Mouse (Mus musculus): ENCODE data around the gene Gfpt1. TPM values are rescaled to one million over a fixed set of nuclear protein-coding genes. Genes with fewer than 3 reads are reported as not detected.

The Gfpt1 gene
- polyA plus RNA-seq, 1 experiment = 11.9 TPM

DNA sequence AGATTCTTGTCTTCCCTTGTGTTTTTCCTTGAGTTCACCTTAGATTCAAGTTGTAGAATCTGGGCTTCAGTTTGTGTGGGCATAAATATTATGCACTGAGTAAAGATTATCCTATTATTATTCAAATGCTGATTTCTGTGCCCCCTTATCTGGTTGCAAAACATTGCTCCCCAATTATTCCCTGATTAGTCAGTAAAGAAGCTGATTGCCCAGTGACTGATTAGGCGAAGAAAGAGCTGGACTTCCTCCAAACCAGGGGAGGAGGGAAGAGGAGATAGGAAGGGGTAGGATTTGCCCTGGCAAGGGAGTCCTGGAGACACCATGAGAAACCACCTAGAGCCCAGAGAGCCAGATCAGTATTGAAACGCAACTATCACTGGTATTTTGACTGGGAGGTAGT is 38.5 kb upstream of the Gfpt1 start:
- DNase-seq = no peak
- 90% methylated on average over 2 of the region's 2 CpGs for WGBS
- Histone ChIP-seq H3K27me3 (replicated peaks; ENCODE audit: control insufficient read depth, insufficient read depth, low read length) (no peaks in the 10 kb centered on the region), H3K4me1 (ENCODE audit: control insufficient read depth, insufficient read depth, low read length) (peaks cover 7% of the 10 kb centered on the region; the same call in 1 of the 2 replicates), H3K36me3 (ENCODE audit: control insufficient read depth, insufficient read depth, low read length) (no peaks in the 10 kb centered on the region), H3K4me3 (ENCODE audit: insufficient read depth, low read depth, low read length) (no peak overlapping the region), H3K27ac (ENCODE audit: insufficient read depth, low read depth, low read length) (no peak overlapping the region)
- TF ChIP-seq CTCF (conservative IDR thresholded peaks at IDR 0.05; ENCODE audit: insufficient read depth, insufficient read length, low read depth, low read length) = no peak
- TF ChIP-seq POLR2A (IDR thresholded peaks at IDR 0.05; ENCODE audit: low read depth, low read length) = no peak

DNA sequence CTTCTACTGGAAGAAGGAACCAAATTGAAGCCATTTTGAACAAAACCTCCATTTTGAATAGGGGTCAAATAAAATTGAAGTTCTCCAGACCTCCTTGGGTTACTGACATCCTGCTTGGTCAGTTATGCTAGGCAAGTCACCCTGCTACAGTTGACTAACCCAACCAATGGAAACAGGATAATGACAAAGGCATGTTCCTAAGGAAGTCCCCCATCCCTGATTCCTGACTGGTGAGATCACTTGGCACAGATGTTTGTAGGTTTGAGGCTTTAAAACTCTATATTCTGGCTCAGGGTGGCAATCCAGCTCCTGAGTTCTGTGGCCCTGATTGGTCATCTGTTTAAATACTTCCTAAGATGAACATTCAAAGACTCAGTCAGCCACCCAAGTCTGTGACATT is 37.1 kb upstream of the Gfpt1 start:
- H3K27ac ChIP-seq (ENCODE audit: insufficient read depth, low read depth, low read length) = no peak overlapping the region
- no peak overlapping the region for H3K4me3 ChIP-seq (ENCODE audit: insufficient read depth, low read depth, low read length)
- H3K36me3 ChIP-seq (ENCODE audit: control insufficient read depth, insufficient read depth, low read length) = no peaks in the 10 kb centered on the region
- DNase-seq = no peak
- peaks cover 7% of the 10 kb centered on the region; the same call in 1 of the 2 replicates for H3K4me1 ChIP-seq (ENCODE audit: control insufficient read depth, insufficient read depth, low read length)
- H3K27me3 ChIP-seq (replicated peaks; ENCODE audit: control insufficient read depth, insufficient read depth, low read length) = no peaks in the 10 kb centered on the region
- TF ChIP-seq POLR2A (IDR thresholded peaks at IDR 0.05; ENCODE audit: low read depth, low read length) = no peak

DNA sequence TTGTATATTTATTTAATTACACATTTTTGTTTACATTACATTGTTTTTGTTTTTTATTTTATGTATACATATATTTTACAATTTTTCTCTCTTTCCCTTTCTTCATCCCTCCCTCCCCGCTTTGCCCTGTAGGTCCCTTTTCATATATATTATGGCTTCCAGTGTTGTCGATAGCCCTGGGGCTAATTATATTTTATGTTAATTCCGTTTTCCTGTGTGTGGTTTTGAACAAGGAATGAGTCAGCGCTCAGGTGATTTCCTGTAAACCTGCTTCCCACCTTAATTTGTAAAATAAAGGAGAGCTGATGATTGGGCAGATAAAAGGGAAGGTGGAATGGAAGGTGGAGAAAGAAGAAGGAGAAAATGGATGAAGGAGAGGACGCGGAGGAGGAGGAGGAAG is 33.8 kb upstream of the Gfpt1 start, which contains the start of gene Nfu1:
Gene Nfu1 (plus strand): TSS at position 350 of the 400 bp plus-strand sequence.
- no peak for DNase-seq
- peak within 1 kb of the TSS; percentile 69 for H3K27ac ChIP-seq (ENCODE audit: insufficient read depth, low read depth, low read length)
- no peaks in the 10 kb centered on the region for H3K36me3 ChIP-seq (ENCODE audit: control insufficient read depth, insufficient read depth, low read length)
- H3K4me1 ChIP-seq (ENCODE audit: control insufficient read depth, insufficient read depth, low read length) = no peaks in the 10 kb centered on the region
- WGBS = 74% methylated on average over 6 of the region's 6 CpGs
- TF ChIP-seq CTCF (conservative IDR thresholded peaks at IDR 0.05; ENCODE audit: insufficient read depth, insufficient read length, low read depth, low read length) (no peak), POLR2A (IDR thresholded peaks at IDR 0.05; ENCODE audit: low read depth, low read length) (no peak)
- H3K4me3 ChIP-seq (ENCODE audit: insufficient read depth, low read depth, low read length) = peak within 1 kb of the TSS; percentile 78
- no peaks in the 10 kb centered on the region for H3K27me3 ChIP-seq (replicated peaks; ENCODE audit: control insufficient read depth, insufficient read depth, low read length)

DNA sequence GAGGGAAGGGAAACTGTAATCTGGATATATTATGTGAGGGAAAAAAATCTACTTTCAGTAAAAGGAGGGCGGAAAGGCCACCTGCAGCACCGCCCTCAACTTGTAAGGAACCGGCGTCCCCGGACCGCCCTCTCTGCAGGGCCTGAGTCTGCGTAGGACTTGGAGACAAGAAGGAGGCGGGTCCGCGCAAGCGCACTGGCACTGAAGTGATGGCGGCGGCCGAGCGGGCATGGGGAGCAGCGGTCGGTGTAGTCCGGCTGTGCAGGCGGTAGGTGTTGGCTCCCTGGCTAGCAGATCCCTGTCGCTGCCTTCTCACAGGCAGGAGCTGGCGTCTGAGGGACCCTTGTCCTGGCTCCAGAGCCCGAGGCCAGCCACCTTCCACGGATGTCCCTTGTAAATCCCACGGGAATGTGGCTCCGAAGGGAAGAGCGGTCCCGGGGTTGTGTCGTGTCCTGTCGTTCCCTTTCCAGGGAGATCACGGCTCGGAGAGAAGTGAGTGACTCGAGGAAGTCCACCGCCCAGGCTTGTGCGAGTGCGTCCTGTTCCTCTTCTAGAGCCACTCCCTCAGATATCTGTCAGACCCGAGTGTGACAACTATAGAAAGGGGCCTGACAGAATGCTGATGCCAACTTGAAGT is 32.8 kb upstream of the Gfpt1 start:
- H3K27me3 ChIP-seq (replicated peaks; ENCODE audit: control insufficient read depth, insufficient read depth, low read length) = no peaks in the 10 kb centered on the region
- H3K4me3 ChIP-seq (ENCODE audit: insufficient read depth, low read depth, low read length) = peak overlapping the region; percentile 78
- no peaks in the 10 kb centered on the region for H3K36me3 ChIP-seq (ENCODE audit: control insufficient read depth, insufficient read depth, low read length)
- peak; percentile 97 for DNase-seq
- no peaks in the 10 kb centered on the region for H3K4me1 ChIP-seq (ENCODE audit: control insufficient read depth, insufficient read depth, low read length)
- H3K27ac ChIP-seq (ENCODE audit: insufficient read depth, low read depth, low read length) = peak overlapping the region; percentile 69
- TF ChIP-seq CTCF (conservative IDR thresholded peaks at IDR 0.05; ENCODE audit: insufficient read depth, insufficient read length, low read depth, low read length) (no peak), POLR2A (IDR thresholded peaks at IDR 0.05; ENCODE audit: low read depth, low read length) (peak; percentile 71)
- WGBS = under 1% methylated on average over 36 of the region's 36 CpGs

DNA sequence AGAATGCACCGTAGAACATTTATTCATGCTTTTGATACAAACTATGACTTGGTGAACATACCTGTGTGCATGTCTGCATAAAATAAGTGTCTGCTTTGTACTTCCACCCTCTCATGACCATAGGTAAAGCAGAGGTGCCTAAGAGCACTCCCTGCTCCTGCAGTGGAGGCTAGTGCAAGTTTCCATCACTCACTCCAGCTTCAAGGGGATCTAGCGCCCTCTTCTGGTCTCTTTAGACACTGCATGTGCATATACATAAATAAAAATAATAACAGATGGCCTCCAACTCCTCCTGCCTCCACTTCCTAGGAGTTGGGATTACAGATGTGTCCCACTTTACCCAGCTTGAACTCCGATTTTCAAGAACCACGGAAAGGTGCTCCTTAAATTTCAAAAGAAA is 25.7 kb upstream of the Gfpt1 start:
- H3K4me1 ChIP-seq (ENCODE audit: control insufficient read depth, insufficient read depth, low read length) = no peaks in the 10 kb centered on the region
- no peak overlapping the region for H3K27ac ChIP-seq (ENCODE audit: insufficient read depth, low read depth, low read length)
- no peaks in the 10 kb centered on the region; the same call in 1 of the 2 replicates for H3K36me3 ChIP-seq (ENCODE audit: control insufficient read depth, insufficient read depth, low read length)
- WGBS = 60% methylated on average over 4 of the region's 4 CpGs
- peak; percentile 65 for TF ChIP-seq CTCF (conservative IDR thresholded peaks at IDR 0.05; ENCODE audit: insufficient read depth, insufficient read length, low read depth, low read length)
- TF ChIP-seq POLR2A (IDR thresholded peaks at IDR 0.05; ENCODE audit: low read depth, low read length) = no peak
- DNase-seq = peak; percentile 52
- no peak overlapping the region for H3K4me3 ChIP-seq (ENCODE audit: insufficient read depth, low read depth, low read length)
- no peaks in the 10 kb centered on the region for H3K27me3 ChIP-seq (replicated peaks; ENCODE audit: control insufficient read depth, insufficient read depth, low read length)

DNA sequence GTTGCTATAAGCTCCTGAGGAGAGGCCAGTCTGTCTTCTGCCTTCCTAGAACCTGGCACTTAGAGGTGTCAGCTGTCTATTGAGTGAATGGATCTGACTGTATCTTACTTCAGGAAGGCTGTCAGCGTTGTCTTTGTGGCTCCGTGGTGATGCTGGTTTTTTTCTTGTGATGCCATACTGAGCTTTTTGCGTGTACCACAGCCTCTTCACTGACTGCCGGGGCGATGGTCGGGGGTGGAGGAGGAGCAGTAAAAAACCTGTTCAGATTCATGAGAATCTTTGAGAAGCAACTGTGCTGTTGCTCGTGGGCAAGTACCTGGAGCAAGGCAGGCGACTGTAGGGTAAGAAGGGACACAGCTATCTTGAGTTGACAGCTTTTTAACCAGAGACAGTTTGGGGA is 23.8 kb upstream of the Gfpt1 start:
- TF ChIP-seq POLR2A (IDR thresholded peaks at IDR 0.05; ENCODE audit: low read depth, low read length) = no peak
- TF ChIP-seq CTCF (conservative IDR thresholded peaks at IDR 0.05; ENCODE audit: insufficient read depth, insufficient read length, low read depth, low read length) = no peak
- Histone ChIP-seq H3K4me3 (ENCODE audit: insufficient read depth, low read depth, low read length) (no peak overlapping the region), H3K27ac (ENCODE audit: insufficient read depth, low read depth, low read length) (no peak overlapping the region), H3K36me3 (ENCODE audit: control insufficient read depth, insufficient read depth, low read length) (peaks cover 2% of the 10 kb centered on the region; the same call in 1 of the 2 replicates), H3K4me1 (ENCODE audit: control insufficient read depth, insufficient read depth, low read length) (no peaks in the 10 kb centered on the region), H3K27me3 (replicated peaks; ENCODE audit: control insufficient read depth, insufficient read depth, low read length) (no peaks in the 10 kb centered on the region)
- no peak for DNase-seq
- 95% methylated on average over 8 of the region's 8 CpGs for WGBS

DNA sequence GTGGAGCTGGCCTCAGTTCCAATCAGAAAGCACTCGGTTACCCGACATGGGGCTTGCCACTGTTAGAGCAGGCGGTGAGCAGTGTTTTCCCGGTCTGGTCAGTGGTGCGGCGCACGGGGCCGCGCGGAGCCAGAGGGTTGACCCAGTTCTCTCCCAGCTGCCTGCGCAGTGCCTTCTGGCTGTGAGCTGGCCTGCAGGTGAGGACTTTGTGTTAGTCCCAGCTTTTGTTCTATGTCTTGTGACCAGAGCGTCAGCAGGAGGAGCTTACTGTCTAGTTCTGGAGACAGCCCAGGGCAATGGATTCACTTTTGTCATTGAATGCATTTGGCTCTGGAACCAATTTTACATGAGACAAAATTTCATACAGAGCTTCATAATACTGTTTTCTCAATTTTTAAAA is 20.9 kb upstream of the Gfpt1 start:
- Histone ChIP-seq H3K27me3 (replicated peaks; ENCODE audit: control insufficient read depth, insufficient read depth, low read length) (no peaks in the 10 kb centered on the region), H3K4me3 (ENCODE audit: insufficient read depth, low read depth, low read length) (no peak overlapping the region), H3K27ac (ENCODE audit: insufficient read depth, low read depth, low read length) (no peak overlapping the region), H3K4me1 (ENCODE audit: control insufficient read depth, insufficient read depth, low read length) (no peaks in the 10 kb centered on the region), H3K36me3 (ENCODE audit: control insufficient read depth, insufficient read depth, low read length) (peaks cover 3% of the 10 kb centered on the region; the same call in 1 of the 2 replicates)
- 98% methylated on average over 12 of the region's 12 CpGs for WGBS
- no peak for TF ChIP-seq CTCF (conservative IDR thresholded peaks at IDR 0.05; ENCODE audit: insufficient read depth, insufficient read length, low read depth, low read length)
- TF ChIP-seq POLR2A (IDR thresholded peaks at IDR 0.05; ENCODE audit: low read depth, low read length) = no peak
- no peak for DNase-seq

Data from kidney, adult 2 months (tissue).